Mouse (Mus musculus) adrenal gland (tissue): Measurements from ENCODE around the gene Crebzf.

Experiments
- intact Hi-C: fragments of 180-260 bp; cut with DNase I; formaldehyde crosslinking; loops from one replicate; pipeline ENCODE4 v1.15.1; 2025

Gene Crebzf

DNA sequence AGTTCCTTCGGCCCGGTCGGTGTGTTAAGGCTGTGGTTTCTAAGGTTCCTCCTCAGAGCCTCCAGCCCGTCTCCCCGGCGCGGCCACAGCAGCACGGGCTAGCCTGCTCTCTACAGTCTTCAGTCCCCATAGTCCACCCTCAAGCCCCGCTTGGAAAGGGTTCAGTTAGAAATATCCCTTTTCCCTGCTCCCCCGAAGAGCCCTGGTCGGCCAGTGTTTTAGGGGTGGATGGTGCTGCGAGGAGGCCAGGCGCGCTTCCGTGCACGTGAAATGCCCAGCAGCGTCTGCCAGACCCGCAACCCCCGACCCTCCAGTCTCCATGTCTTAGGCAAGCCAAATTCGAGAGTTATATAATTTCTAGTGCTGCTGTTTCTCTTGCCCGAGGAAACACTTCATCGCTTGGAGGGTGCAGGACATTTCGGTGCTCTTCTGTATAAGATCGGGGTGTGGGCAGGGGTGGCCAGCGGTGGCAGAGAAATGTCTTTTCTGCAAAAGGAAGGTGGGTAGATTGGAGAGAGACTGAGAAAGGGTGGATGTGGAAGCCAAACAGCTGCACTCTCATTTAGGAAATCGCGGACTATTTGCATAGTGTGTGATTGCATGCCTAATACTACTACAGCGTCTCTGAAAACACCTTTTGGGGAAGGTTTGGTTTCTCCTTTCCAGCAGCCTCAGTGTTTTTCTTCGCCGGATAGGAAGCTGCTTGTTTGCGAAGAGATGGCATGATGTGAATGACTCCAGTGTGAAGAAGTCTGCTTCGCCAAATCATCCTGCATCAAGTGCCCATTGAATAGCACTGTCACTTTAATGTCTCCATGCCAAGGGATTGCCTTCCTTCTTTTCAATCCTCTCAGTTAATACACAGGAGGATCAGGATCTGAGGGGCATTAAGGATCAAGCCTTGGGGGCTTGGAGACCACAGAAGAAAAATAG, 34.0 kb downstream of the Crebzf start, which contains the start of gene Dlg2:
TSS of gene Dlg2 (plus strand) at position 360 of the 933 bp plus-strand sequence.
- intact Hi-C loops: no loop called here

DNA sequence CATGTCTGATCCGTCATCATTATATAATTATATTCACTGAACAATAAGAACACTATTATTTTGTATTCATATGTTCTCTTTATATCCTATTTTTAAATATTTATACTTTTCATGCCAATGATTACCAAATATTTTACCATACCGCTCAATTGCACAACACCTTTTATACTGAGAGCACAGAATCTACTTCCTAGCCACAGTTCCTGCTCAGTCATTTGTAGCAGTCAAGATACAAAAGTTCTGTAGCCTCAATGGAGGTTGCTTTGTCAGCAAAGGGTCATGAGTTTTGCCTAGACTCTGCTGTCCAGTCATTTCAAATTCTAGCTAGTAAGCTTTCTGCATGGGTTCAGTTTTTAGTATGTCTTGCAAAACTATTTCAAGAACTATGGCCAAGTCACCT, 40.1 kb downstream of the Crebzf start:
- intact Hi-C loops: no loop called here
